Mouse (Mus musculus): ENCODE results near the gene Kcnb1.

- TF ChIP-seq CTCF (IDR thresholded peaks at IDR 0.05; ENCODE audit: extremely low read depth, insufficient read depth, insufficient read length, insufficient replicate concordance) (no peak), POLR2A (IDR thresholded peaks at IDR 0.05; ENCODE audit: low read depth, low read length) (no peak)
These were observed 43.8 kb upstream of the Kcnb1 start for GRCm38 (mm10) chr2:167233771-167234170.

All from spleen, adult 2 months (tissue).